ENCODE assay signal across 11 mouse cellular contexts in genomic region chr9:39708958-39709357, GRCm38 (mm10). TPM values are rescaled to one million over a fixed set of nuclear protein-coding genes. Genes with fewer than 3 reads are reported as not detected.
DNase-seq lines count a peak whose midpoint lies in the region; ATAC-seq and TF ChIP-seq lines count a peak whose summit lies in the region.
"Had no signal": no experiment of that assay in that cellular context is flagged by ENCODE, and none has a peak within 500 bp of the region (broad histone marks: within the 10 kb centered on the region; RNA-seq: fewer than 3 reads in every experiment).

No protein-coding gene starts in this region.

- H3K27ac ChIP-seq in midbrain, postnatal 0 days (ENCODE audit: low read depth, low read length): no peak overlapping the region
- no peak overlapping the region for H3K27ac ChIP-seq in midbrain, embryonic 15.5 days
- H3K27ac ChIP-seq: heart, adult 2 months; limb, embryonic 13.5 days; midbrain, embryonic 12.5 days had no signal

- H3K4me3 ChIP-seq in midbrain, postnatal 0 days (ENCODE audit: low read depth, low read length): no peak overlapping the region
- no peak overlapping the region for H3K4me3 ChIP-seq in midbrain, embryonic 15.5 days
- H3K4me3 ChIP-seq: heart, adult 2 months; limb, embryonic 13.5 days; midbrain, embryonic 12.5 days had no signal

- H3K4me2 ChIP-seq in midbrain, postnatal 0 days (ENCODE audit: low read depth, low read length, poor library complexity, severe bottlenecking): no peak overlapping the region
- H3K4me2 ChIP-seq in midbrain, embryonic 15.5 days: no peak overlapping the region
- H3K4me2 ChIP-seq: limb, embryonic 13.5 days; midbrain, embryonic 12.5 days had no signal

- H3K4me1 ChIP-seq in midbrain, postnatal 0 days (ENCODE audit: insufficient read depth, low read length): no peaks in the 10 kb centered on the region
- H3K4me1 ChIP-seq in midbrain, embryonic 15.5 days: no peaks in the 10 kb centered on the region
- H3K4me1 ChIP-seq: limb, embryonic 13.5 days; midbrain, embryonic 12.5 days had no signal

- no peaks in the 10 kb centered on the region for H3K27me3 ChIP-seq in midbrain, postnatal 0 days (ENCODE audit: insufficient read depth, low read length)
- no peaks in the 10 kb centered on the region for H3K27me3 ChIP-seq in midbrain, embryonic 15.5 days (replicated peaks)
- H3K27me3 ChIP-seq: limb, embryonic 13.5 days; midbrain, embryonic 12.5 days had no signal

- H3K36me3 ChIP-seq in midbrain, postnatal 0 days (ENCODE audit: insufficient read depth, low read length): no peaks in the 10 kb centered on the region
- no peaks in the 10 kb centered on the region for H3K36me3 ChIP-seq in midbrain, embryonic 15.5 days (replicated peaks)
- H3K36me3 ChIP-seq: limb, embryonic 13.5 days; midbrain, embryonic 12.5 days had no signal

- TF ChIP-seq CTCF in midbrain, postnatal 0 days (IDR thresholded peaks at IDR 0.05): no peak

- no peaks in the 10 kb centered on the region for H3K9me3 ChIP-seq in midbrain, postnatal 0 days (ENCODE audit: low read length)
- no peaks in the 10 kb centered on the region for H3K9me3 ChIP-seq in midbrain, embryonic 15.5 days
- H3K9me3 ChIP-seq: limb, embryonic 13.5 days; midbrain, embryonic 12.5 days had no signal

- peak; percentile 27 for DNase-seq in gastrocnemius, postnatal 14 days
- DNase-seq in gastrocnemius, postnatal 25 days: no peak
- peak; percentile 8 for DNase-seq in midbrain, postnatal 0 days (ENCODE audit: low spot score)
- peak; percentile 25 to 48 for DNase-seq in heart, postnatal 14 days
- DNase-seq in testis, postnatal 10 days (ENCODE audit: low spot score): peak; percentile 50
- no peak for DNase-seq in urinary bladder, postnatal 10 days (ENCODE audit: low spot score)

- 71% methylated on average over 3 of the region's 3 CpGs for WGBS in midbrain, postnatal 0 days
- WGBS in midbrain, embryonic 15.5 days: 70% methylated on average over 3 of the region's 3 CpGs

- intact Hi-C loops in gastrocnemius, postnatal 14 days (cut with DNase I; ENCODE audit: low total_unique reads): no loop called here
- intact Hi-C loops in heart, postnatal 14 days (cut with DNase I): no loop called here

- no peak overlapping the region for H3K9ac ChIP-seq in midbrain, postnatal 0 days (replicated peaks; ENCODE audit: low read length, poor library complexity, severe bottlenecking)
- H3K9ac ChIP-seq in midbrain, embryonic 15.5 days: no peak overlapping the region
- H3K9ac ChIP-seq: limb, embryonic 13.5 days; midbrain, embryonic 12.5 days had no signal

- no peak for ATAC-seq in midbrain, postnatal 0 days (ENCODE audit: low FRiP score)
- no peak for ATAC-seq in midbrain, embryonic 15.5 days (replicated peaks)
- ATAC-seq in inflammation-experienced regulatory T-cells, adult 6 months: no peak

RNA-seq across cellular contexts. Expression of gene Olfr149, which starts 2.0 kb away (rescaled TPM):
- total RNA-seq in gastrocnemius, postnatal 14 days (2021): not detected
- not detected for total RNA-seq in gastrocnemius, postnatal 25 days (2021)
- total RNA-seq in midbrain, postnatal 0 days (2014; rRNA removed): not detected in 2 replicates
- not detected in 2 replicates for polyA plus RNA-seq in midbrain, postnatal 0 days (2015; fragmentation: Nextera tagmentation; extraction: Ambion mirVana)
- not detected in 2 replicates for polyA plus RNA-seq in midbrain, embryonic 15.5 days (2015; fragmentation: Nextera tagmentation; extraction: Ambion mirVana)
- not detected for total RNA-seq in heart, postnatal 14 days (2021)
- polyA plus RNA-seq in inflammation-experienced regulatory T-cells, adult 6 months (2017; shearing (Covaris generic)): not detected
- total RNA-seq: heart, adult 2 months had no signal
- polyA plus RNA-seq: heart, adult 2 months; limb, embryonic 13.5 days had no signal

RNA-seq across cellular contexts. Expression of gene Olfr965, which starts 2.2 kb away (rescaled TPM):
- not detected for total RNA-seq in gastrocnemius, postnatal 14 days (2021)
- not detected for total RNA-seq in gastrocnemius, postnatal 25 days (2021)
- total RNA-seq in midbrain, postnatal 0 days (2014; rRNA removed): not detected in 2 replicates
- not detected in 2 replicates for polyA plus RNA-seq in midbrain, postnatal 0 days (2015; fragmentation: Nextera tagmentation; extraction: Ambion mirVana)
- not detected in 2 replicates for polyA plus RNA-seq in midbrain, embryonic 15.5 days (2015; fragmentation: Nextera tagmentation; extraction: Ambion mirVana)
- total RNA-seq in heart, postnatal 14 days (2021): not detected
- not detected for polyA plus RNA-seq in inflammation-experienced regulatory T-cells, adult 6 months (2017; shearing (Covaris generic))
- total RNA-seq: heart, adult 2 months had no signal
- polyA plus RNA-seq: heart, adult 2 months; limb, embryonic 13.5 days; midbrain, embryonic 12.5 days had no signal

RNA-seq across cellular contexts. Expression of gene Olfr150, which starts 21.8 kb away (rescaled TPM):
- total RNA-seq in gastrocnemius, postnatal 14 days (2021): not detected
- not detected for total RNA-seq in gastrocnemius, postnatal 25 days (2021)
- not detected in 2 replicates for total RNA-seq in midbrain, postnatal 0 days (2014; rRNA removed)
- polyA plus RNA-seq in midbrain, postnatal 0 days (2015; fragmentation: Nextera tagmentation; extraction: Ambion mirVana): not detected in 2 replicates
- polyA plus RNA-seq in midbrain, embryonic 15.5 days (2015; fragmentation: Nextera tagmentation; extraction: Ambion mirVana): not detected in 2 replicates
- total RNA-seq in heart, postnatal 14 days (2021): not detected
- not detected for polyA plus RNA-seq in inflammation-experienced regulatory T-cells, adult 6 months (2017; shearing (Covaris generic))
- total RNA-seq: heart, adult 2 months had no signal
- polyA plus RNA-seq: heart, adult 2 months; limb, embryonic 13.5 days; midbrain, embryonic 12.5 days had no signal

RNA-seq across cellular contexts. Expression of gene Olfr967, which starts 37.1 kb away (rescaled TPM):
- total RNA-seq in gastrocnemius, postnatal 14 days (2021): not detected
- total RNA-seq in gastrocnemius, postnatal 25 days (2021): not detected
- not detected in 2 replicates for total RNA-seq in midbrain, postnatal 0 days (2014; rRNA removed)
- polyA plus RNA-seq in midbrain, postnatal 0 days (2015; fragmentation: Nextera tagmentation; extraction: Ambion mirVana): not detected in 2 replicates
- not detected in 2 replicates for polyA plus RNA-seq in midbrain, embryonic 15.5 days (2015; fragmentation: Nextera tagmentation; extraction: Ambion mirVana)
- total RNA-seq in heart, postnatal 14 days (2021): not detected
- not detected for polyA plus RNA-seq in inflammation-experienced regulatory T-cells, adult 6 months (2017; shearing (Covaris generic))
- total RNA-seq: heart, adult 2 months had no signal
- polyA plus RNA-seq: heart, adult 2 months; limb, embryonic 13.5 days; midbrain, embryonic 12.5 days had no signal

RNA-seq across cellular contexts. Expression of gene Olfr963, which starts 42.0 kb away (rescaled TPM):
- not detected for total RNA-seq in gastrocnemius, postnatal 14 days (2021)
- not detected for total RNA-seq in gastrocnemius, postnatal 25 days (2021)
- not detected in 2 replicates for total RNA-seq in midbrain, postnatal 0 days (2014; rRNA removed)
- not detected in 2 replicates for polyA plus RNA-seq in midbrain, postnatal 0 days (2015; fragmentation: Nextera tagmentation; extraction: Ambion mirVana)
- not detected in 2 replicates for polyA plus RNA-seq in midbrain, embryonic 15.5 days (2015; fragmentation: Nextera tagmentation; extraction: Ambion mirVana)
- total RNA-seq in heart, postnatal 14 days (2021): not detected
- polyA plus RNA-seq in inflammation-experienced regulatory T-cells, adult 6 months (2017; shearing (Covaris generic)): not detected
- total RNA-seq: heart, adult 2 months had no signal
- polyA plus RNA-seq: heart, adult 2 months; limb, embryonic 13.5 days; midbrain, embryonic 12.5 days had no signal

Comparison
In these comparisons a context has a peak if more than half of its experiments do, and no peak if none do; other contexts are left out.
1. DNase-seq: peak in gastrocnemius, postnatal 14 days (single experiment), midbrain, postnatal 0 days (single experiment), heart, postnatal 14 days (2 of 2) and testis, postnatal 10 days (single experiment); none in gastrocnemius, postnatal 25 days (single experiment) and urinary bladder, postnatal 10 days (single experiment).